Mouse (Mus musculus): ENCODE measurements around the gene Lin7c.

Lin7c gene

GRCm38 (mm10) chr2:109917496-109918413 lies 27.1 kb downstream of the Lin7c start, which contains the start of gene Lgr4:
Lgr4 (plus strand) TSS chr2:109917647.
- DNase-seq (ENCODE audit: low spot score): peak; percentile 98

- DNase-seq (ENCODE audit: low spot score): no peak
Measured at GRCm38 (mm10) chr2:109918592-109919262, 28.1 kb downstream of the Lin7c start.

- no peak for DNase-seq (ENCODE audit: low spot score)
Measured at GRCm38 (mm10) chr2:109920471-109920870, 29.8 kb downstream of the Lin7c start.

- DNase-seq (ENCODE audit: low spot score): no peak
Measured at GRCm38 (mm10) chr2:109921298-109922035, 30.8 kb downstream of the Lin7c start.

GRCm38 (mm10) chr2:109922306-109922705 lies 31.7 kb downstream of the Lin7c start:
- DNase-seq (ENCODE audit: low spot score): no peak

GRCm38 (mm10) chr2:109923031-109923430 lies 32.4 kb downstream of the Lin7c start:
- DNase-seq (ENCODE audit: low spot score): no peak

- no peak for DNase-seq (ENCODE audit: low spot score)
Measured at GRCm38 (mm10) chr2:109923945-109924344, 33.3 kb downstream of the Lin7c start.

GRCm38 (mm10) chr2:109926984-109927383 lies 36.3 kb downstream of the Lin7c start:
- no peak for DNase-seq (ENCODE audit: low spot score)

GRCm38 (mm10) chr2:109927446-109927845 lies 36.8 kb downstream of the Lin7c start:
- DNase-seq (ENCODE audit: low spot score): no peak

GRCm38 (mm10) chr2:109927876-109928275 lies 37.2 kb downstream of the Lin7c start:
- no peak for DNase-seq (ENCODE audit: low spot score)

GRCm38 (mm10) chr2:109928791-109929190 lies 38.1 kb downstream of the Lin7c start:
- no peak for DNase-seq (ENCODE audit: low spot score)

GRCm38 (mm10) chr2:109929256-109929655 lies 38.6 kb downstream of the Lin7c start:
- DNase-seq (ENCODE audit: low spot score): no peak

GRCm38 (mm10) chr2:109930366-109930765 lies 39.7 kb downstream of the Lin7c start:
- no peak for DNase-seq (ENCODE audit: low spot score)

GRCm38 (mm10) chr2:109930771-109931170 lies 40.1 kb downstream of the Lin7c start:
- no peak for DNase-seq (ENCODE audit: low spot score)

GRCm38 (mm10) chr2:109931978-109932780 lies 41.5 kb downstream of the Lin7c start:
- DNase-seq (ENCODE audit: low spot score): peak; percentile 58

GRCm38 (mm10) chr2:109933151-109933550 lies 42.5 kb downstream of the Lin7c start:
- DNase-seq (ENCODE audit: low spot score): no peak

GRCm38 (mm10) chr2:109934086-109934485 lies 43.4 kb downstream of the Lin7c start:
- DNase-seq (ENCODE audit: low spot score): no peak

- DNase-seq (ENCODE audit: low spot score): no peak
Measured at GRCm38 (mm10) chr2:109935194-109935593, 44.5 kb downstream of the Lin7c start.

- DNase-seq (ENCODE audit: low spot score): no peak
Measured at GRCm38 (mm10) chr2:109935754-109936409, 45.2 kb downstream of the Lin7c start.

- DNase-seq (ENCODE audit: low spot score): no peak
Measured at GRCm38 (mm10) chr2:109936410-109936755, 45.7 kb downstream of the Lin7c start.

GRCm38 (mm10) chr2:109941973-109942444 lies 51.4 kb downstream of the Lin7c start:
- no peak for DNase-seq (ENCODE audit: low spot score)
